Mouse (Mus musculus) thymus, adult 2 months (tissue): Measurements from ENCODE around the gene Arrdc3.

ENCODE experiments used
- CTCF ChIP-seq: fragments of 200-500 bp; IDR thresholded peaks from 2 replicates; pipeline ENCODE4 v1.5.1; 2012; ENCODE audit warnings: mild to moderate bottlenecking, control low read depth, low read length, moderate library complexity, borderline replicate concordance; ENCODE audit not compliant: control insufficient read depth, poor library complexity, insufficient read depth; ENCODE audit errors: extremely low read depth
- POLR2A ChIP-seq: fragments of 200-500 bp; IDR thresholded peaks from 2 replicates; pipeline ENCODE4 v1.6.1; 2012; ENCODE audit warnings: mild to moderate bottlenecking, low read length, control low read depth, moderate library complexity; ENCODE audit not compliant: control insufficient read depth, poor library complexity, insufficient read depth; ENCODE audit errors: extremely low read depth

DNA sequence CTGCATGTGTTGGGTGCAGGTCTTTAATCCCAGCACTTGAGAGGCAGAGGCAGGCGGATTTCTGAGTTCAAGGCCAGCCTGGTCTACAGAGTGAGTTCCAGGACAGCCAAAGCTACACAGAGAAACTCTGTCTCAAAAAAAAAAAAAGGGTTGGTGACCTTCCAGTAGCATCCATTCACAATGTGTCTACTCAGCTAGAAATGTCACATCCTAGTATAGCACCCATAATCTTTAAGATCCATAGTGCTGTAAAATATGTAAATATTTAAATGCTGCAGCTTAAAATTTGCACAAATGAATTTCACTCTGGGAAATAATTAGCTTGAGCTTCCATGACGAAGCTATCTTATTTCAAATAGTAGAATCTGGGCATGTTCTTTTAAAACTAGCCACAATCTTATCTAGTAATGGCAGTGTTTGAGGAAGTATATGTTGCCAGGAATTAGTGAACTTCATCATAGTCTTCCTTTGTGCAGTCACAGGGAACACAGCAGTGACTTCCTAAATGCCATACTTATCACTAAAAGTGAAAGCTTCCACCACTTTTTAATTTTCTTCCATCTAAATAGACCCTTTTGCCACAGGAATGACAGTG is 16.3 kb downstream of the Arrdc3 start:
- TF ChIP-seq CTCF (no peak), POLR2A (no peak)
